Mouse (Mus musculus) neural tube, embryonic 12.5 days (tissue): ENCODE measurements at regions not wholly inside any gene's neighbourhood (a gene's known extent, or its start where the extent isn't known, plus 50 kb on each side); places are given as distances from the start of the nearest gene placed in this dataset.
"Not testable (repeated sequence)": the region's sequence is repeated elsewhere in the genome, so short reads cannot be mapped to it uniquely, and the experiment has no call there.

Experiments used
- ATAC-seq: fragments of 200-750 bp; cut with Nextera tagmentation; 2 replicates; pipeline ENCODE4 v1.8.0; 2017; ENCODE audit warnings: low read depth, mild to moderate bottlenecking, moderate TSS enrichment, moderate library complexity; ENCODE audit not compliant: low FRiP score
- H3K27ac ChIP-seq: fragments of 300-500 bp; sonication (generic); 2 replicates; pipeline ENCODE4 v1.5.1; 2016
- H3K27me3 ChIP-seq: fragments of 300-500 bp; sonication (generic); replicated peaks from 2 replicates; pipeline ENCODE4 v1.6.1; 2016; ENCODE audit warnings: mild to moderate bottlenecking
- H3K36me3 ChIP-seq: fragments of 300-500 bp; sonication (generic); 2 replicates; pipeline ENCODE4 v1.6.1; 2016; ENCODE audit warnings: mild to moderate bottlenecking
- H3K4me1 ChIP-seq: fragments of 300-500 bp; sonication (generic); 2 replicates; pipeline ENCODE4 v1.6.1; 2016
- H3K4me2 ChIP-seq: fragments of 300-500 bp; sonication (generic); replicated peaks from 2 replicates; pipeline ENCODE4 v1.6.1; 2016; ENCODE audit warnings: mild to moderate bottlenecking
- H3K4me3 ChIP-seq: fragments of 300-500 bp; sonication (generic); 2 replicates; pipeline ENCODE4 v1.5.1; 2016
- H3K9ac ChIP-seq: fragments of 300-500 bp; sonication (generic); 2 replicates; pipeline ENCODE4 v1.6.1; 2016; ENCODE audit warnings: mild to moderate bottlenecking
- H3K9me3 ChIP-seq: fragments of 300-500 bp; sonication (generic); 2 replicates; pipeline ENCODE4 v1.6.1; 2016; ENCODE audit warnings: mild to moderate bottlenecking
- WGBS: fragments of 180-500 bp; shearing (Covaris S2); methylation state at CpG from one replicate; pipeline ENCODE4 v1.1.7; 2016; 5-methylcytosine and 5-hydroxymethylcytosine counted together

DNA sequence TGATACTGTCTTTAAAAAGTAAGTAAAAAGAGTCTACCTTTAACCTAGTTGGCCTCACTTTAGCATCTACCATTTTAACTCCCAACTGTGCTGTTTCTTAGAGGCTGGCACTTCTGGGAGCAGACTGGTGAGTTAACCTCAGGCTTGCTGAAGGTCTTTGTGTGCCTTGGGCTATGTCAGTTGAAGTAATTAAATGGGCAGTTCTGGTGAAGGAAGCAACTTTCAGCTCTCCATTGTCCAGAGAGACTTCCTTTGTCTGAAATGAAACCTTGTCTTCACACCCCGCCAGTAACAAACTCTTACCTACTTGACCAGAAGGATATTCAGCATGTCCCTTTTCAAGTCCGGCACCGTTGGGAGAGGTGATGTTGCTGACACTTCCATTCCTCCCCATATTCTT lies 55.5 kb downstream of the Zfp281 start:
- ATAC-seq, result no peak
- no peak overlapping the region for H3K9ac ChIP-seq
- H3K27me3 ChIP-seq, result no peaks in the 10 kb centered on the region
- no peak overlapping the region for H3K4me2 ChIP-seq
- H3K36me3 ChIP-seq, result no peaks in the 10 kb centered on the region
- no peak overlapping the region for H3K4me3 ChIP-seq
- H3K4me1 ChIP-seq, result no peaks in the 10 kb centered on the region
- no peak overlapping the region for H3K27ac ChIP-seq
- H3K9me3 ChIP-seq, result no peaks in the 10 kb centered on the region
- 82% methylated on average over 3 of the region's 3 CpGs for WGBS

DNA sequence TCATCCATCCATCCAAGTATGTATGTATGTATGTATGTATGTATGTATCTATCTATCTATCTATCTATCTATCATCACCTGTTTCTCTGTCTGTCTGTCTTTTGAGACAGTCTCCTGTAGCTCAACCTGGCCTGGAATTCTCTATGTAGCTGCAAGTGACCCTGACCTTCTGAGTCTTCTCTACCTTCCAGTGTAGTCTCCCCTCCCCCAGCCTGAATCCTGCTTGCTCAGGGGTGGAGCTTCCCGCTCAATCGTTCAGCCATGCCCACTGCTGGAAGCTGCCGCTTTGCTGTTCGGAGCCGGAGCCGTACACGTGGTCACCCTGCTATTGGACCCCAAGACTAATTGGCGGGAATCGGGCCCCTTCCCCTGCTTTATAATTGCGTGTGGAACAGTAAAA lies 57.6 kb downstream of the Zfp281 start:
- not testable (repeated sequence) for H3K36me3 ChIP-seq, ATAC-seq, H3K9ac ChIP-seq, H3K27me3 ChIP-seq, H3K27ac ChIP-seq, H3K4me3 ChIP-seq, H3K4me2 ChIP-seq, H3K9me3 ChIP-seq, H3K4me1 ChIP-seq
- WGBS, result 68% methylated on average over 10 of the region's 10 CpGs

DNA sequence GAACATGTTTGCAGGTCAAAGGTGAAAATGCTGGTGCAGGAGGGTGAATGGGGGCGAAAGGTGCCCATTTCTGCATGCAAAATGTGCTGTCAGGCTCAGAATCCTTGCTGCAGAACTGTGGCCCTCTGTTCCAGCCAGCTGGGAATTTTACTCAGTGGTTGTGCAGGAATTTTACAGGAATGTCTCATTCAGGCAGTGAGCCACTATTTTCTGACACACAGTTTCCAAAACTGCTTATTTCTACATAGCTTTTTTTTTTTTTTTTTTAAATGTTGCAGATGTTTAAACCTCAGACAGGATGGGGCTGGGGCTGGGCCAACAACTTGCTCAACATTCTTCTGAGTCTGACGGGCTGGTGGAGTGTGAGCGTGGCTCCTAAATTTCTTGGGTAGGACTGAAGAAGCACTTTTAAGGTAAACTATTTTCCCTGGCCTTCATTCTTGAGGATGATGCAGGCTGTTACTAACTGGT lies 58.4 kb downstream of the Zfp281 start:
- Histone ChIP-seq H3K4me1 (no peaks in the 10 kb centered on the region), H3K9ac (no peak overlapping the region), H3K27ac (no peak overlapping the region), H3K27me3 (no peaks in the 10 kb centered on the region), H3K9me3 (no peaks in the 10 kb centered on the region), H3K4me2 (no peak overlapping the region), H3K4me3 (no peak overlapping the region), H3K36me3 (no peaks in the 10 kb centered on the region)
- ATAC-seq, result no peak
- 81% methylated on average over 3 of the region's 3 CpGs for WGBS

DNA sequence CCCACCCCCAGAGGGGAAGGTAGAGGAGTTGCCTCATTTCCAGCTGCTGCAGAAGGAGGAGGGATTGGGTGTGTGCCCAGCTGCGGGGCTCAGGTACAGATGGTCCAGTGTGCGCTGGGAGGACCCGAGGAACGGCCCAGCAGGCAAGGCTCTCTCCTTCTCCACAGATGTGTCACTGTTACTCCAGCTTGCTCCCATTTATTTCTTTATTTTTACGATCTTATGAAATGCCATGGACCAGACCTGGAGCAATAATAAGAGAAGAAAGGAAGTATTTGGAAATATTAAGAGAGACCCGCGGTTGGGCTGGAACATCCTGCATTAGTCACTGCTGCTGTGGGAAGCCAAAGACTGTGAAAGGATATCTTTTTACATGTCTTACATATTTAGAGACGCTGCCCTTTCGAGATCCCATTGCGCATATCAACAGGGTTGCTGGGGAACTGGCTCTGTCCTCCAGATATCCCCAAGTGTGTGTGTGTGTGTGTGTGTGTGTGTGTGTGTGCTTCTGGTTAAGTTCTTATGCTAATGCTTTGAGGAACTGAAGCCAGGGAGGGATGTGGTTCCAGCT lies 58.9 kb downstream of the Zfp281 start:
- 76% methylated on average over 10 of the region's 10 CpGs for WGBS
- H3K4me3 ChIP-seq, result no peak overlapping the region
- H3K4me1 ChIP-seq, result no peaks in the 10 kb centered on the region
- H3K27ac ChIP-seq, result no peak overlapping the region
- H3K9ac ChIP-seq, result no peak overlapping the region
- no peaks in the 10 kb centered on the region for H3K9me3 ChIP-seq
- no peak overlapping the region for H3K4me2 ChIP-seq
- no peaks in the 10 kb centered on the region for H3K27me3 ChIP-seq
- no peak for ATAC-seq
- no peaks in the 10 kb centered on the region for H3K36me3 ChIP-seq

DNA sequence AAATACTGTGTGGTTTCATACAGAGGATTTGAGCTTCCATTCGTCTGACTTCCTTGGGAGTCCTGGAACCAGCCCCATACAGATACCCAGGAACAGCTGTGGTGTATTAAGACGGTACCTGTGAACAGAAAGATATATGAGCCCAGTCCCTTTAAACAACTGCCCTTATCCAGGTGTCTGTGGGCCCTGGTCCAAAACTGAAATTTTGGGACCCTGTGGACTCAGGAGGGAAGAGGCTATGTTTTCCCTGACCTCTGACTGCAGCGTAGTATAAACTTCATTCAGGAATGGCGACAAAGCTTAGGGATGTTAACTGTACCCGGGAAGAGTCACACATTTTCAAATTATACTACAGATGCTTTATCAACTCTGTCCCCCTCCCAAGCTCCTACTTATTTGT lies 59.8 kb downstream of the Zfp281 start:
- H3K27me3 ChIP-seq, result no peaks in the 10 kb centered on the region
- 86% methylated on average over 5 of the region's 5 CpGs for WGBS
- no peaks in the 10 kb centered on the region for H3K36me3 ChIP-seq
- no peaks in the 10 kb centered on the region for H3K9me3 ChIP-seq
- no peaks in the 10 kb centered on the region for H3K4me1 ChIP-seq
- H3K9ac ChIP-seq, result no peak overlapping the region
- H3K4me2 ChIP-seq, result no peak overlapping the region
- no peak for ATAC-seq
- H3K27ac ChIP-seq, result no peak overlapping the region
- no peak overlapping the region for H3K4me3 ChIP-seq

DNA sequence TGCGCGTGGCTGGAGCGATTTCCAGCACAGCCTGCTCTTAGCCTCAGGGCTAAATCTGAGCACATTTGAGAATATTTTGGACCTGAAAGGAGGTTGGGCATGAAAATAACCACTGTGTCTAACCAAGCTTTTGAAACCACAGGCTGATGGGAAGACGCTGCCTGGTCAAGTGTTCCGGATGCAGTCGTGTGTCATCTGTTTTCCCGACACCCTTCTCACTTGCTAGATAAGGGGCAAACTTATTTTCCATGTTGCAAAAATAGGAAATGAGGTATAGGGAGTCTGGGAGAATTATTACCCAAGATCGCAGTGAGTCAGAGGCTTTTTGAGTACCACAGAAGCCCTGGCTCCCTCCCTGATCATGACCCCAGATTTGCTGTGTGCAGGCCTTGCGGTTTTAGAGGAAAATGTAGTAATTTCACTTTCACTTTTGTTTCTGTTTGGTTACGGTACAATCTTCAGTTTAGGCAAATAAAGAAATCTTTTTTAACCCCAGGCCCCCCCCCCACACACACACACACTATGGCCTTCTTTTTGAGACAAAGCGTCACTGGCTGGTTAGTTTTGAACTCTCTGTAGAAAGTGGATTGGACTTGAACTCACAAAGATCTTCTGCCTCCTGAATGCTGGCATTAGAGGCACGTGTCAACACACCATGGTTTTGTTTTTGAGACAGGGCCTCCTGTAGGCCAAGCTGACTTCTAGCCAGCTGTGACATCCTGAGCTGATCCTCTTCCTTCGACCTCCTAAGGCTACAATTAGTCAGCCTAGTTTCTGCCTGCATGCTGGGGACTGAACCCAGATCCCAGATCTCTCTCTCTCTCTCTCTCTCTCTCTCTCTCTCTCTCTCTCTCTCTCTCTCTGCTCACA lies 60.7 kb downstream of the Zfp281 start:
- WGBS, result 74% methylated on average over 13 of the region's 13 CpGs
- H3K9ac ChIP-seq, result no peak overlapping the region
- H3K27ac ChIP-seq, result no peak overlapping the region
- H3K4me2 ChIP-seq, result no peak overlapping the region
- no peak for ATAC-seq
- H3K27me3 ChIP-seq, result no peaks in the 10 kb centered on the region
- no peaks in the 10 kb centered on the region for H3K9me3 ChIP-seq
- H3K36me3 ChIP-seq, result no peaks in the 10 kb centered on the region
- no peaks in the 10 kb centered on the region for H3K4me1 ChIP-seq
- H3K4me3 ChIP-seq, result no peak overlapping the region

DNA sequence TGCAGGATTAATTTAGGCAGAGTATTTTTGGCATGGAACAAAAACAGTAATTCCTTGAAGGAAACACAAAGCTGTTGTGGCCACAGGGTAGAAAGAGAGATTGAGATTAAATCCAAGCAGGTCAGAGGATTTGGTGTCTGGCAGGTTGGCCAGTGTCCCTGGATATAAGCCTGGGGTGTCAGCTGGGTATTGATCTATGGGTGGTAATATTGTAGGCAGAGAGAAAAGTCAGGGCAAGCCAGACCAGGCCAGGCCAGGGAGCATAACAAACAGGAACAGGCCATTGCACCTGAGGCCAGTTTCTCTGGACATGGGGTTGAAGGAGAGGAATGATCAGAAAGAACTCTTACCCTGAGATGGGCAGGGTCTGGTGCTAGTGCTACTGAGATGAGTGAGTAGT lies 61.8 kb downstream of the Zfp281 start:
- Histone ChIP-seq H3K9me3 (no peaks in the 10 kb centered on the region), H3K4me2 (no peak overlapping the region), H3K27ac (no peak overlapping the region), H3K4me3 (no peak overlapping the region), H3K9ac (no peak overlapping the region), H3K27me3 (no peaks in the 10 kb centered on the region), H3K36me3 (no peaks in the 10 kb centered on the region), H3K4me1 (no peaks in the 10 kb centered on the region)
- ATAC-seq, result no peak

DNA sequence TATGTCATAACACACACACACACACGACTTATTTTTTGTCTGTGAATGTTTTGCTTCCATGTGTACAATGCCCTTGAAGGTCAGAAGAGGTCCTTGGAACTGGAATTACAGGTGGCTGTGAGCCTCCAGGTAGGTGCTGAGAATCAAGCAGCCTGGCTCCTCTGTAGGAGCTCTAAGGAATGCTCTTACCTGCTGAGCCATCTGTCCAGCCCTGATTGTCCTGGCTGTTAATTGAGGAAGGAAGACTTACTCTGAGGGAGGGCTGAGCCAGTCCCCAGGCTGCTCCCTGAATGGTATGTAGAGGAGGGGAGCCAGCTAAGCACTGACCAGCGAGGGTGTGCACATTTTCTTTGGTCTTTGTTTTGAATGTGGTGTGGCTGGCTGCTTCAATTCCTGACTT lies 65.4 kb downstream of the Zfp281 start:
- Histone ChIP-seq H3K4me3 (no peak overlapping the region), H3K9ac (no peak overlapping the region), H3K36me3 (no peaks in the 10 kb centered on the region), H3K4me1 (no peaks in the 10 kb centered on the region), H3K27ac (no peak overlapping the region), H3K9me3 (no peaks in the 10 kb centered on the region), H3K4me2 (no peak overlapping the region), H3K27me3 (no peaks in the 10 kb centered on the region)
- no peak for ATAC-seq
- 21% methylated on average over 2 of the region's 2 CpGs for WGBS

DNA sequence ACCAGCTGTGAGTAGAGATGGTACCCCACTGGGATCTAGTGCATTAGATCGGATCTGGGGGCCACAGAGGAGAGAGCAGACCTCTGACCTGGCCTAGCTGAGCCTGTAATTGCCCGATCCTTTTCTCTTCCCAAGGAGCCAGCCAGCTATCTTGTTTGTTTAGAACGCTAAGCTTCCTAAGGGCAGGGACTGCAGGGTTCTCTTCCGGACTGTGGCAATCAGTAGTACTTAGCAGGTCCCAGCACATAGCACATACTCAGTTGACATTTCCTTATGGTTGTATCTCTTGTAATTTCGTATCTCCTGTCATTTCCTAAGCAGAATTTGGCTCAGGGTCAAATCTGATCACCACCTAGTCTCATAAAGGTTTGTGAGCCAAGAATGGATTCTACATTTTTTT lies 68.7 kb downstream of the Zfp281 start:
- Histone ChIP-seq H3K9me3 (no peaks in the 10 kb centered on the region), H3K4me2 (no peak overlapping the region), H3K4me1 (peaks cover 5% of the 10 kb centered on the region), H3K27ac (no peak overlapping the region), H3K36me3 (no peaks in the 10 kb centered on the region), H3K9ac (no peak overlapping the region), H3K4me3 (no peak overlapping the region), H3K27me3 (no peaks in the 10 kb centered on the region)
- WGBS, result 59% methylated on average over 5 of the region's 5 CpGs
- ATAC-seq, result no peak

DNA sequence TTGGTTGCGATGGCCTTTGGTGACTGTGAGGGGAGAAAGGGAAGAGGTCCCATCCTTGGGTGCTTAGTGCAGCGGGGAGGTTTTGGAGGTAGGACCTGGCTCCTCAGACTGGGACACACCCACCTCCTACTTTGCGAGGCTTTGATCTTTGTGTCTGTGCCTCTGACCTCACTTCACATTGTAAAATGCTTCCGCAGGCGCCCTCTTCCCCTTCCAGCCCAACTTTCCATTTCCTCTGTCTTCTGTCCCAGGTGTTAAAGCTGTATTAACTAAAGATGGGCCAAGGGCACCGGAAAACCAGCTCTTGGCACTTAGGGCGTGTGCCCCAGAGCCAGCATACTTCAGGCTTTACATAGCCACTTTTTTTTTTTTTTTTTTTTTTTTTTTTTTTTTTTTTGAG lies 70.3 kb downstream of the Zfp281 start:
- Histone ChIP-seq H3K27me3 (no peaks in the 10 kb centered on the region), H3K4me3 (no peak overlapping the region), H3K4me2 (no peak overlapping the region), H3K9ac (no peak overlapping the region), H3K9me3 (no peaks in the 10 kb centered on the region), H3K36me3 (no peaks in the 10 kb centered on the region), H3K27ac (no peak overlapping the region), H3K4me1 (peaks cover 5% of the 10 kb centered on the region)
- WGBS, result 34% methylated on average over 7 of the region's 7 CpGs
- no peak for ATAC-seq

DNA sequence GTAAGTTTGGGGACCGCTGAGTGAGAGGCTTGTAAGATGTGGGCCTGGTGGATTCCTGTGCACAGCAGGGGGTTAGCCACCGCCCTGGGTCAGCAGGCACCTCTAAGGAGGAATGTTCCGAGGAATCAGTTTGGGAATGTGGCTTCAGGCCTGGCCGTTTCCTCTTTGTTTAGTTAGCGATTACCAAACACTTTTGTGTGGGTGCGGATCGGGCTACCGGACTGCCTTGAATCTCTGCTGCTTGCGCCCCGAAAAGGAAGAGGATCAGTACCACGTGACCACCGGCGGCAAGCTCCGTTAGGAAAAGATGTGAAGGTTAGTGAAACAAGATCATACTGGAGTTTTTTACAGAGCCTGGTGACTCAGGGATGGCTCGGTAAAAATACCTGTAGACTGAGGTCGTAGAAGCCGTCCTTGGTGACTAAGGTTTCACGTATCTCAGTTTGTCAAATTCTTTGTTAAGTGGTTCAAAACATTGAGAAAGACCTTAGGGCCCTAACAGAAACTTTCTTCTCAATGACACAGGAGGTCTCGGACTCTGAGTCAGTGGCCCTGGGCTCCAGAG lies 71.5 kb downstream of the Zfp281 start:
- ATAC-seq, result no peak
- 10% methylated on average over 19 of the region's 19 CpGs for WGBS

DNA sequence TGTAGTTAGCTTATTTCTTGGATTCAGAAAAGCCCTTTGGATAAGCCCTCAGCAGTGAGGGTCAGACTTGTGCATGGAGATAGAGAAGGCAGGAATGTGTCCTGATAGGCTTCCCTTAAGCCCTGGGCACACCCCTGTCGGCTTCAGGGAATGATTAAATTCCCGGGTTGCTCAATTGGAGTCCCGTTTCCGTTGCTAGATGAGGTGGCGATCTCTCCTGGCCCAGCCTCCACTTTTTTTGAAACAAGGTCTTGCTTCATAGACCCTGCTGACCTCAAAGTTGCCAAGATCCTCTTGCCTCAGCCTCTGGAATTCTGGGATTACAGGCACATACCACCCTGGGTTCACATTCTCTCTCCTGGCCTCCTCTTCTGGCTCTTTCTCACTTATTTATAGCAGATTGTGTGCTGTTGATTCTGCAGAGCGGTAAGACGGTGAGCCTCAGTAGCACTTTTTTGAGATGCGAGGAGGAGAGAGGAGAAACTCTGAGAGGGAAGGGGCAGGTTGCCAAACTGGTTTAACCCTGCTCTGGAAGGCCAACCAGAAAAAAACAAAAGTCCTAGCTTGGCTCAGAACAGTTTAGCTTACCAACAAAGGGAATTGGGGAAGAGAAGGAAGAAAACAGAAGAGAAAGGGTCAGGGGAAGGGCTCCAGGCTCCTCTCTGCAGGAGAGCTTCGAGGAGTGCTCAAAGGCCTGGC lies 73.9 kb downstream of the Zfp281 start:
- 33% methylated on average over 9 of the region's 9 CpGs for WGBS

More for the DNA sequence above, 71.5 kb downstream of the Zfp281 start:
- H3K36me3 ChIP-seq, result no peaks in the 10 kb centered on the region
- peak overlapping the region; percentile 55 for H3K4me2 ChIP-seq
- no peak overlapping the region for H3K27ac ChIP-seq
- 0 out of 2 replicates have a peak overlapping the region, but pooled peaks have one; percentile 3 for H3K4me3 ChIP-seq
- H3K9ac ChIP-seq, result no peak overlapping the region
- no peaks in the 10 kb centered on the region for H3K27me3 ChIP-seq
- H3K4me1 ChIP-seq, result peaks cover 5% of the 10 kb centered on the region
- no peaks in the 10 kb centered on the region for H3K9me3 ChIP-seq

More for the DNA sequence above, 73.9 kb downstream of the Zfp281 start:
- no peaks in the 10 kb centered on the region for H3K9me3 ChIP-seq
- no peak overlapping the region for H3K4me2 ChIP-seq
- no peak overlapping the region for H3K27ac ChIP-seq
- no peaks in the 10 kb centered on the region for H3K27me3 ChIP-seq
- H3K36me3 ChIP-seq, result no peaks in the 10 kb centered on the region
- H3K9ac ChIP-seq, result no peak overlapping the region
- ATAC-seq, result no peak
- H3K4me3 ChIP-seq, result no peak overlapping the region
- peaks cover 5% of the 10 kb centered on the region for H3K4me1 ChIP-seq
